Mouse (Mus musculus): ENCODE measurements around the gene 9130230L23Rik. TPM values are rescaled to one million over a fixed set of nuclear protein-coding genes. Genes with fewer than 3 reads are reported as not detected.

Gene 9130230L23Rik
- polyA plus RNA-seq, 1 experiment from 2014 or later = 0.14 TPM

DNA sequence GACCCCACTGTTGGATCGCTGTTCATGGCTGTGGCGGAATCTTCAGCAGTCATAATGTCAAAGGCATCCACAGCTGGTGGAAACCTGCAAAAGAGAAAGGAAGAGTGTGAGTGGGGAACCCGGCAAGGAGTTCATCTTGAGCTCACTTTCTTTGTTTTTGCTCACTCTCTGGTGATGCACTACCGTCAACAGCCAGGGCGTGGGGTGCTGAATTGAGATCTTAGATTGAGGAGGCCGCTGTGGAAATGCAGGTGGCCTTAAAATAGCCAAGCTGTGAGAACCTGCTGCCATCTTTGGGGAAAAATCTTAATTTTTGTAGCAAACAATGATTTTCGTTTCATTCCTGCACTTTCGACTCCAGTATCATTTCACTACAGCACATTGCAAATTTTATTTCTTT is 23.1 kb upstream of the 9130230L23Rik start:
- no peaks in the 10 kb centered on the region for H3K36me3 ChIP-seq (ENCODE audit: control insufficient read depth, insufficient read depth, low read length)

DNA sequence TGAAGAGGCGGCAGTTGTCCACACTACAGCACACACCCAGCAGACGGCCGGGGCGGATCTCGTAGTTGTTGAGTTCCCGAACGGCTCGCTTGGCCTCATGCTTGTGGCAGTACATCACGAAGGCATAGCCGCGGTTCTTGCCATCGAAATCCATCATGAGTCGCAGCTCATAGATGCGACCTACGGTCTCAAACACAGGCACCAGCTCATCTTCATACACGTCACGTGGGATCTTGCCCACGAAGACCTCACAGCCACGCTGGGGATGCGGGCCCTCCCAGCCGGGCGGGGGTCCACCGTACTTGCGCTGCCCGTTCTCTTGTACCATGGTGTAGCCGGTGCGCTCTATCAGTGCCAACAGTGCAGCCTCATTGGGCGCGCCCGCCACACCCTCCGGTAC is 22.7 kb upstream of the 9130230L23Rik start:
- no peak overlapping the region for H3K27ac ChIP-seq (replicated peaks in 1 of 2; ENCODE audit: control insufficient read depth in 1 of 2, insufficient read depth in 1 of 2, low read depth in 2 of 2, low read length in 2 of 2)
- 96% methylated on average over 31 of the region's 31 CpGs for WGBS
- no peak overlapping the region for H3K9ac ChIP-seq (ENCODE audit: low read length)
- H3K9me3 ChIP-seq (ENCODE audit: control insufficient read depth, low read length) = 0 out of 2 replicates have a peak, but pooled peaks cover 10% of the 10 kb centered on the region
- no peak overlapping the region for H3K4me3 ChIP-seq (ENCODE audit: control insufficient read depth in 1 of 2, insufficient read depth in 1 of 2, low read depth in 1 of 2, low read length in 2 of 2)
- no peaks in the 10 kb centered on the region for H3K4me1 ChIP-seq (ENCODE audit: control insufficient read depth in 2 of 2, insufficient read depth in 2 of 2, low read length in 2 of 2)
- no peak overlapping the region for H3K4me2 ChIP-seq (ENCODE audit: low read length)
- ATAC-seq (ENCODE audit: insufficient number of reproducible peaks, insufficient read depth, low FRiP score, low read depth) = no peak
- no peaks in the 10 kb centered on the region for H3K27me3 ChIP-seq (ENCODE audit: control insufficient read depth, insufficient read depth, low read length)
- H3K36me3 ChIP-seq (ENCODE audit: control insufficient read depth, insufficient read depth, low read length) = no peaks in the 10 kb centered on the region

More for the DNA sequence above, 23.1 kb upstream of the 9130230L23Rik start:
- Histone ChIP-seq H3K4me1 (ENCODE audit: control insufficient read depth in 2 of 2, insufficient read depth in 2 of 2, low read length in 2 of 2) (no peaks in the 10 kb centered on the region), H3K4me3 (ENCODE audit: control insufficient read depth in 1 of 2, insufficient read depth in 1 of 2, low read depth in 1 of 2, low read length in 2 of 2) (no peak overlapping the region), H3K4me2 (ENCODE audit: low read length) (no peak overlapping the region), H3K9me3 (ENCODE audit: control insufficient read depth, low read length) (0 out of 2 replicates have a peak, but pooled peaks cover 10% of the 10 kb centered on the region), H3K27me3 (ENCODE audit: control insufficient read depth, insufficient read depth, low read length) (no peaks in the 10 kb centered on the region), H3K27ac (replicated peaks in 1 of 2; ENCODE audit: control insufficient read depth in 1 of 2, insufficient read depth in 1 of 2, low read depth in 2 of 2, low read length in 2 of 2) (no peak overlapping the region), H3K9ac (ENCODE audit: low read length) (no peak overlapping the region)
- WGBS = 94% methylated on average over 8 of the region's 8 CpGs
- ATAC-seq (ENCODE audit: insufficient number of reproducible peaks, insufficient read depth, low FRiP score, low read depth) = no peak

GRCm38 (mm10) chr5:66015449-66015961 is 11.4 kb upstream of the 9130230L23Rik start:
- Histone ChIP-seq H3K4me1 (ENCODE audit: control insufficient read depth in 2 of 2, insufficient read depth in 2 of 2, low read length in 2 of 2) (no peaks in the 10 kb centered on the region), H3K9me3 (ENCODE audit: control insufficient read depth, low read length) (no peaks in the 10 kb centered on the region), H3K27me3 (ENCODE audit: control insufficient read depth, insufficient read depth, low read length) (no peaks in the 10 kb centered on the region), H3K4me2 (ENCODE audit: low read length) (no peak overlapping the region), H3K36me3 (ENCODE audit: control insufficient read depth, insufficient read depth, low read length) (no peaks in the 10 kb centered on the region), H3K27ac (replicated peaks in 1 of 2; ENCODE audit: control insufficient read depth in 1 of 2, insufficient read depth in 1 of 2, low read depth in 2 of 2, low read length in 2 of 2) (no peak overlapping the region), H3K9ac (ENCODE audit: low read length) (no peak overlapping the region), H3K4me3 (ENCODE audit: control insufficient read depth in 1 of 2, insufficient read depth in 1 of 2, low read depth in 1 of 2, low read length in 2 of 2) (no peak overlapping the region)
- no peak for ATAC-seq (ENCODE audit: insufficient number of reproducible peaks, insufficient read depth, low FRiP score, low read depth)
- WGBS = 82% methylated on average over 2 of the region's 2 CpGs

DNA sequence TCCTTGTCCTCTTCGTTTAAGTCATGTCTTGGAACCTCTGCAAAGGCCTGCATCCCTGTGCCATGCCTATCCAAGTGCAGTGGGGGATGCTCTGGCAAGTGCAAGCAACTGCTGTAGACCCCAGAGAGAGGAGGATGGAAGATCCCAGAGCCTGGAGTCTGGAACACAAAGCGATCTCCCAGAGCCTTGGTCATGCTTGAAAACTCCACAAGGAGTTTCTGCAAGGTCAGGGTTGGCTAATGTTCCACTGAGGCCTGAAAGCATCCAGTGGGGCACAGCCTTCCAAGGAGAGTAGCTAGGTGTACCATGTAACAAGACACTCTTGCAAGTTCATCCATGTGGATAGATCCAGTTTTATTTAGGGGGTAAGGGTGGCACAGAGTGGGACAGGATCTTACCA is 10.4 kb upstream of the 9130230L23Rik start:
- no peaks in the 10 kb centered on the region for H3K9me3 ChIP-seq (ENCODE audit: control insufficient read depth, low read length)
- H3K4me3 ChIP-seq (ENCODE audit: control insufficient read depth in 1 of 2, insufficient read depth in 1 of 2, low read depth in 1 of 2, low read length in 2 of 2) = no peak overlapping the region
- H3K27me3 ChIP-seq (ENCODE audit: control insufficient read depth, insufficient read depth, low read length) = no peaks in the 10 kb centered on the region
- H3K4me1 ChIP-seq (ENCODE audit: control insufficient read depth in 2 of 2, insufficient read depth in 2 of 2, low read length in 2 of 2) = no peaks in the 10 kb centered on the region
- no peak overlapping the region for H3K27ac ChIP-seq (replicated peaks in 1 of 2; ENCODE audit: control insufficient read depth in 1 of 2, insufficient read depth in 1 of 2, low read depth in 2 of 2, low read length in 2 of 2)
- 76% methylated on average over 2 of the region's 2 CpGs for WGBS
- ATAC-seq (ENCODE audit: insufficient number of reproducible peaks, insufficient read depth, low FRiP score, low read depth) = no peak
- H3K36me3 ChIP-seq (ENCODE audit: control insufficient read depth, insufficient read depth, low read length) = no peaks in the 10 kb centered on the region
- H3K9ac ChIP-seq (ENCODE audit: low read length) = no peak overlapping the region
- H3K4me2 ChIP-seq (ENCODE audit: low read length) = no peak overlapping the region

GRCm38 (mm10) chr5:66013999-66014398 is 9.9 kb upstream of the 9130230L23Rik start:
- ATAC-seq (ENCODE audit: insufficient number of reproducible peaks, insufficient read depth, low FRiP score, low read depth) = no peak
- H3K4me2 ChIP-seq (ENCODE audit: low read length) = no peak overlapping the region
- WGBS = 61% methylated on average over 3 of the region's 3 CpGs
- no peak overlapping the region for H3K27ac ChIP-seq (replicated peaks in 1 of 2; ENCODE audit: control insufficient read depth in 1 of 2, insufficient read depth in 1 of 2, low read depth in 2 of 2, low read length in 2 of 2)
- no peak overlapping the region for H3K9ac ChIP-seq (ENCODE audit: low read length)
- no peaks in the 10 kb centered on the region for H3K4me1 ChIP-seq (ENCODE audit: control insufficient read depth in 2 of 2, insufficient read depth in 2 of 2, low read length in 2 of 2)
- H3K36me3 ChIP-seq (ENCODE audit: control insufficient read depth, insufficient read depth, low read length) = no peaks in the 10 kb centered on the region
- no peak overlapping the region for H3K4me3 ChIP-seq (ENCODE audit: control insufficient read depth in 1 of 2, insufficient read depth in 1 of 2, low read depth in 1 of 2, low read length in 2 of 2)
- H3K9me3 ChIP-seq (ENCODE audit: control insufficient read depth, low read length) = no peaks in the 10 kb centered on the region
- H3K27me3 ChIP-seq (ENCODE audit: control insufficient read depth, insufficient read depth, low read length) = no peaks in the 10 kb centered on the region

GRCm38 (mm10) chr5:66008245-66008967 is 4.3 kb upstream of the 9130230L23Rik start:
- peaks cover 5% of the 10 kb centered on the region in 2 experiments; a peak in 3 of 4 replicates for H3K4me1 ChIP-seq (ENCODE audit: control insufficient read depth in 2 of 2, insufficient read depth in 2 of 2, low read length in 2 of 2)
- no peaks in the 10 kb centered on the region for H3K27me3 ChIP-seq (ENCODE audit: control insufficient read depth, insufficient read depth, low read length)
- no peak overlapping the region for H3K9ac ChIP-seq (ENCODE audit: low read length)
- no peaks in the 10 kb centered on the region for H3K36me3 ChIP-seq (ENCODE audit: control insufficient read depth, insufficient read depth, low read length)
- no peak overlapping the region for H3K27ac ChIP-seq (replicated peaks in 1 of 2; ENCODE audit: control insufficient read depth in 1 of 2, insufficient read depth in 1 of 2, low read depth in 2 of 2, low read length in 2 of 2)
- H3K4me3 ChIP-seq (ENCODE audit: control insufficient read depth in 1 of 2, insufficient read depth in 1 of 2, low read depth in 1 of 2, low read length in 2 of 2) = no peak overlapping the region
- ATAC-seq (ENCODE audit: insufficient number of reproducible peaks, insufficient read depth, low FRiP score, low read depth) = no peak
- no peaks in the 10 kb centered on the region for H3K9me3 ChIP-seq (ENCODE audit: control insufficient read depth, low read length)
- H3K4me2 ChIP-seq (ENCODE audit: low read length) = no peak overlapping the region
- WGBS = 85% methylated on average over 15 of the region's 15 CpGs

DNA sequence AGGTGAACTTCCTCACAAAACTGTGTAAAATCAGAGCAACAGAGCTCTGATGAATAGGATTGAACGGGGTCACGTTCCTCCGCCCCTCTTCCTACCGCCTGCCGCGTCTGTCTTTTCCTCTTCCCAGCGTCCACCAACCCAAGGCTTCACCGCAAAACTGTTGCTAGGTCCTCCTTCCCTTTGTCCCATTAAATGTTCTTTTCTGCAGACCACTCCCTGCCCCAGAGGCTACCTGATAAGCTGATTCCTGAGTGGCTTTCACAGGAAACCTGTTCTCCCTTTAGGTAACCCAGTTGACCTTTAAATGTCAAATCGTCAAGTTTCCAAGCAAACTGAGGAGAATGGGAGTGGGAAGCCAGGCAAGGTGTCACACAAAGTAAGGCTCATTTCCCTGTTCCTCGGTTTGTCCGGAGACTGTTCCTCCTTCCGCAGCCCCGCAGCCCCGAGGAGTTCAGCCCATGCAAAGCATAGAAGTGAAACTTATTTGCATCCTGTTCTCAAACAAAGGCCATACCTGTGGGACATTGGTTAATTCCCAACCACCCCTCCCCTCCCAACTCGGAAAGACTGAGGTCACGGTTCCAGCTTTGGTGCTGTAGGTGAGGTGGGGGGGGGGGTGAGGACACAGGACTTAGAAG is 1.1 kb upstream of the 9130230L23Rik start:
- 30% methylated on average over 16 of the region's 16 CpGs for WGBS
- no peak overlapping the region for H3K27ac ChIP-seq (replicated peaks in 1 of 2; ENCODE audit: control insufficient read depth in 1 of 2, insufficient read depth in 1 of 2, low read depth in 2 of 2, low read length in 2 of 2)
- H3K27me3 ChIP-seq (ENCODE audit: control insufficient read depth, insufficient read depth, low read length) = no peaks in the 10 kb centered on the region
- H3K9me3 ChIP-seq (ENCODE audit: control insufficient read depth, low read length) = no peaks in the 10 kb centered on the region
- no peak overlapping the region for H3K4me3 ChIP-seq (ENCODE audit: control insufficient read depth in 1 of 2, insufficient read depth in 1 of 2, low read depth in 1 of 2, low read length in 2 of 2)
- no peaks in the 10 kb centered on the region for H3K36me3 ChIP-seq (ENCODE audit: control insufficient read depth, insufficient read depth, low read length)
- no peak overlapping the region for H3K9ac ChIP-seq (ENCODE audit: low read length)
- H3K4me1 ChIP-seq (ENCODE audit: control insufficient read depth in 2 of 2, insufficient read depth in 2 of 2, low read length in 2 of 2) = peaks cover 5% of the 10 kb centered on the region in 2 experiments; a peak in 3 of 4 replicates
- H3K4me2 ChIP-seq (ENCODE audit: low read length) = peak overlapping the region; percentile 6
- no peak for ATAC-seq (ENCODE audit: insufficient number of reproducible peaks, insufficient read depth, low FRiP score, low read depth)

Measured in heart, embryonic 14.5 days (tissue).